Mouse (Mus musculus) layer of hippocampus, adult 8-10 months (tissue): ENCODE data around the gene Cwh43. TPM values are rescaled to one million over a fixed set of nuclear protein-coding genes. Genes with fewer than 3 reads are reported as not detected.

Source experiments
- DNase-seq, 2 experiments: peaks; one replicate each; pipeline ENCODE4 v3.0.0; 2022; ENCODE audit warnings: low spot score in 2 of 2
- total RNA-seq, 4 experiments: library from RNA; stranded (reverse); gene quantifications; 2 replicates each; pipeline ENCODE4 v1.2.4; 2022

Gene Cwh43
- 1 to 10 TPM; 1.2 to 2.3 (median 1.3) TPM for total RNA-seq

DNA sequence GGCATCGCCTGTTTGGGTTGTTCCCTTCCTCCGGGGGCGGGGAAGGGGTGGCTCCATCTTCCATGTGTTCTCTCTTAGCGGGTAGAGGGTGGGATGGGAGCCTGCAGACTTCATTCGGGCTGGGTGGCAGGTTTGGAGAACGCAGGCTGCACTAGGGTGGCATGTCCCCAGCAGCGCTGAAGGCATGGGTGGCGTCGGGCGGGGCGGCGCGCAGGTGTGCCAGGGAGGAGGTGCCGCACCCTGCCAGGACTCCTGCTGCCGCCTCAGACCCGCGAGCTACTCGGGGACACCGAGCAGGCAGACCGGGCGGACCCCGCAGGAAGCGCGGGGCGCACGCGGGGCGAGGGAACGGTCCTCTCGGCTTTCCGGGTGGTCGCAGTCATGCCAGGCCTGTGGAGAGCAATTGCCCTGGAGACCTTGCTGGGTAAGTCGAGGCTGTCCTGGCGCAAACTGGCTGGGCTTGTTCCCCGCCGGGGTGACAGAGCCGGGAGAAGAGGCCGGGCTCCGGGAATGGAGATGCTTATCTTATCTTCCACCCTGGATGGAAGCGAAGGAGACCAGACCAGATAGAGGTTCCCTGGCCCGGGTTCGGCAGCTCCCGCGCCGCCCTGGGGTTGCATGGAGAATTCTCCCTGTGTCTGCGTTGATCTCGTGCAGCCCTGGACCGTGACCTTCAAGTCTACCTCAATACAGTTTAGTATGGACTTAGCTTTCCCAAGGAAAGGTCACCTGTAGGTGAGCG, at the start of gene Cwh43:
Gene Cwh43, plus strand, starts transcription at position 95 of the 742 bp plus-strand sequence.
- DNase-seq = no peak

DNA sequence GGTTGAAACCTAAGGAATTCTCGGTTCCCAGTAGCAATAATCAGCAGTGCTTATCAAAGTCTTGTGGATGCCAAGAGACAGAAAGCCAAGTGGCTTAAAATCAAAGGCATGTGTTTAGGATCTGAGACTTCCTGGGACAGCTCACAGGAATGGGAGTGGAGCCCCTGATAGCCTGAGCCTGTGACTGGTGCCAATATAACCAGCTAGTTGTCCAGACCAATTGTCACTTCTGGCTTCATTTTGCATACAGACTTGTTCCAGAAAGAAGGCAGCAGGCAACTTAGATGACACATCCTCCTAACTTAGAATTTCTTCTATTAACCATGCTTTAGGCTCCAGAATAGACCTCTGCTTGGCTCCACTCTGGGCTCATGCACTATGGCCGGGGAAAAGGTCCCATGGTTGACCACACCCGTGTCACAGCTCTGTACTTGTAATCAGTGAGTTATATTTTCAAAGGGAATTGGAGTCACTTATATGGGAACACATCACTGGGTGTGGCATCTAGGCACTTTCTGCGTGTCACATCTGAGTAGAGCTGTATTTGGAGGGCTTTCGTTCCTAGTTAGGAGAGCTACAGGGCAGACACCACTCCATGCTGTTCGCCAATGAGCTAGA, 46.6 kb upstream of the Cwh43 start:
- no peak for DNase-seq

DNA sequence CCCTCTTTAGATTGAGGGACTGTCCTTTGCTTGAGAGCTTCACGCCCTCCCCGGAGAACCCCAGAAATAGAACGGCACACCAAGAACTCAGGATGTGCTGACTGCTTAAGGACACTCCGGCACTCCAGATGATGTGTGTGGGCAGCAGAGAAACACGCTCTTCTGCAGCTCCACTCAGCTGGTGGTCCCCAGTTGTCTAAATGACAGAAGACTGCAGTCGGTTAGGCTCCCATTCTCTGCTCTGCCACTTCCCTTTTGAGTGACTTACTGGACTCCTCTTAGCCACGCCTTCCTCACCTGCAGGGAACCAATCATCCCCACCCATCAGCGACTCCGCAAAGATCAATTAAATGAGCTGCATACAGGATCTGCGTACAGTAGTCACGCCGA, 46.1 kb upstream of the Cwh43 start:
- peak in 1 of 2 experiments; percentile 55 for DNase-seq

DNA sequence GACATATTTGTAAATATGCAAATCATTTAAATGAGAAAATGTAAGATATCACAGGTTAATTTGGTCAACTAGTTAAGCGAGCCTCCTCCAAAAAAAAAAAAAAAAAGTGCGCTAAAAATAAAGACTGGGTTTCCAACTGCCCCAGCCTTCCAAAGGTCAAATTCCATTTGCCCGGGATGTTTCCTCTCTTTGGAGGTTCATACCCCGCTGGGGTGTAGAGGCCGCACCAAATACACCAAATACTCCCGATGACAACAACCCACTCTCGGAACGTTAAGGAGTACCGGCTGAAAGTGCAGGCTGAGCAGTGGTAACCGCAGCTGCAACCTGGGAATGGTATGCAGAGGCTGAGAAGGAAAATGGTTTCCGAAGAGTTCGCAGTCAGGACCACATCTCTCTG, 45.6 kb upstream of the Cwh43 start:
- DNase-seq = no peak

DNA sequence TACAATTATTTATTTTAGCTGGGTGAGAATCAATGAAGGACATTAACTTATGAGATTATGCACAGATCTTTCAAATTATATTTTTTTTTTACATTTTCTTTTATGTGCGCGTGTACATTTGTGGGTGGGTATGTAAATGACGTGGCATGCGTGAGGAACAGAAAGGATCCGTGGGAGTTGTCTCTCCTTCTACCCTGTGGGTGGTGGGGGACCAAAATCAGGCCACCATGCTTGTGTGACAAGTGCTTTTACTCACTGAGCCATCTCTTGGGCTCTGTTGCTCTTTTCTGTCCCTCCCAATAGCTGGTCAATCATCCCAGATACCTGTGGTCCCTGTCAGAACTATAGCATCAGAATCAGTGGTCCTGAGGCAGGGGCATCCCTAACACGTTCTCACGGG, 43.5 kb upstream of the Cwh43 start:
- DNase-seq = no peak

DNA sequence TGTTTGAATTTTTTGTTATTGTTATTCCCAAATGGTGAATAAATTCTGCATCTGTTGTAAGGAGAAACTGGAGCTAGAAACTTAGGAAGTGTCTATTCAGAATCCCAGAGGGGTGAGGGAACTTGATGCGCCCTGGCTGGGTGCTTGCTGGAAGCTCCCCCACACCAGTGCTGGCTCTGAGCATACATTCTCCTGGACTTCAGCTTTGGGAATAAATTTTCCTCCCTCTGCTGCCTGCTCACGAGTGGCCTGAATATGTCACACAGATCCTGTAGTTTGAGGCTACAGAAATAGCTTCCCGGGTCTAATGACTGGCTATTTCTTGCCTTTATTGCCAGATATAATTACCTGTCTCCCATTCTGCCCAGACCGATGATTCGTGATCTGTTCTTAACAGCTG, 43.1 kb upstream of the Cwh43 start:
- no peak for DNase-seq

DNA sequence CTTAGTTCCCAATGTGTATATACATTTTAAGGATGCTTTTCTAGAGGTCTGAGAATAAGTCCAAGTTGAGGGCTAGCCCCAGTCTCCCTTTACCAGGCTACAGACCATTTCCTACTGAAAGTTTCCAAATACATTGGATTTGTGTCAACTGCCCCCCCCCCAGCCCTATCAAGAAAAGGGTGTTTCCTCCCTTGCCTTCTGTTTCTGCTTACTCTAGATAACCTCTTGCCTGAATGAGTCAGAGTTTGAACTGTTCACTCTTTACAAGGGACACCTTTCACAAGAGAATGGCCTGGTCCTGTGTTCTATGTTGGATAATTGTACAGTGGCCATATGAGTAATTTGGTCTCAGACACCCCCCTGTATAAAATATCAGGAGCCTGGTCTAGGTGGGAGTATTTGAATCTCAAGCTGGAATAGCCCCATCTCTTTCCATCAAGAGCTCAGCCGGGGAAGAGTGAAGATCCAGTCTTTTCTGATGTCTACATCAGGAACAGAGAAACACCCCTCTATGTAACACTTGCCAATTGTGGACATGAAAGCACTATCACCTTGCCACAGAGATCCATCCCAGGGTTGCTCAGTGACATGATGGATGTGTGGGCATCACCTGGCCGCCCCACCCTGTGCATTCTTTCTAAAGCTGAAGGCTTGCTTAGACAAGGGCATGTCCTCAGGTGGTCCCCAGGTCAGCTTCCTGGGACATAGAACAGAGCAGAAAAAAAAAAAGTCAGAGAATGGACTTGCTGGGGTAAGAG, 41.6 kb upstream of the Cwh43 start:
- no peak for DNase-seq

DNA sequence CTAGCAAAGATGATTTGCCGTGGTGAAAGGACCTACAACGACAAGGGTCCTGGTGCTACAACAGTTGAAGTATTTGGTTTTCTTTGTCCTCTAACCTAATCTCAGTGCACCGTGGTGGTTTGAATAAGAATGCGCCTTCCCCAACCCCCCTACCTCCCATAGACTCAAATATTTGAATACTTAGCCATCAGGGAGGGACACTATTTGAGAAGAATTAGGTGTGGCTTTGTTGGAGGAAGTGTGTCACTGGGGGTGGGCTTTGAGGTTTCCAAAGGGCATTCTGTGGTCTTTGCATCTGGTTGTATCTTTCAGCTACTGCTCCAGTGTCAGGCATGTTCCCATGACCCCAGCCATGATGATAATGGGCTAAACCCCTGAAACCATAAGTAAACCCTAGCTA, 38.0 kb upstream of the Cwh43 start:
- no peak for DNase-seq

DNA sequence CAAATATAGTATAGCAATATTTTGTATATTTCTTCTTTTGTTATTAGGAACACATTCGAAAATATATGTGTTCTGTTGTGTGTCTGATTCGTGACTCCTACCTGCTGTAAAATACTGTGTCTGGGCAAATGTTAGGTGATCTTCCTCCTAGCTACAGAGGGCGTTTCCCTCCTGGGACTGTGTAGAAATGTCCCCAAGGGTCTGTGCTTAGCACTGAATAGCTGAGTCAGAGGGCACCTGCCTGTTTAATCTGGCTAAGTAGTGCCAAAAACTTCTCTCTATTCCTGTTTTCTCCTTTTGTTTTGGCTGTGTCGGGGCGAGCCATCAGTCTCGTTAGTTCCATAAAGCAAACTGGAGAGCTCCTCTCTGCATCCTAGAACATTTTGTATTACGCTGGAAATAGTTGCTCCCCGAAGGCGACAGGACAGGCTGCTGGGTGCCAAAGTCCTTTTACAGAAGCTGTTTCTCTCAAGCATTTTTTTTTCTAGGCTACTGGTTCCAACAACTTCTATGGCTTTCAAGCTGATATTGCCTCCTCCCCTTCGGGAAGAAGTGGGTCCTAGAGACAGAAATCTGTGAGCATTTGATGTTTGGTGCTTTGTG, 36.9 kb upstream of the Cwh43 start:
- no peak for DNase-seq

DNA sequence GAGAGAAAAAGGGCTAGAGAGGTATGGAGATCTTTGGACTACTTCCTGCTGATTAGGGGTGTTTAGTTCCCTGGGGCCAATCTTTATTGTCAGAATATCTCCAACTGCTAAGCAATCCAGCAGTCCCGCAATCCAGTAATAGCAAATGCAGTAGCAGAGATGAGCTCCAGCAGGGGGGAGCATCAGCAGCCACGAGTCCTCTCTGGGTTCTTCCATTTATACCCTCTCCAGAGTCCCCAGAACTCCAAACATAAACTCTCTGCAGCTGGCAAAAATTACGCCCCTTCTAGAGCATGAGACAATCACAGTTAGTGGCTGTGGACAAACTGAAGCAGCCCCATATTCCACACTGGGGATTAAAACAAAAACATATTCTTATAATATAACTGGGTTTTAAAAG, 36.1 kb upstream of the Cwh43 start:
- DNase-seq = no peak

DNA sequence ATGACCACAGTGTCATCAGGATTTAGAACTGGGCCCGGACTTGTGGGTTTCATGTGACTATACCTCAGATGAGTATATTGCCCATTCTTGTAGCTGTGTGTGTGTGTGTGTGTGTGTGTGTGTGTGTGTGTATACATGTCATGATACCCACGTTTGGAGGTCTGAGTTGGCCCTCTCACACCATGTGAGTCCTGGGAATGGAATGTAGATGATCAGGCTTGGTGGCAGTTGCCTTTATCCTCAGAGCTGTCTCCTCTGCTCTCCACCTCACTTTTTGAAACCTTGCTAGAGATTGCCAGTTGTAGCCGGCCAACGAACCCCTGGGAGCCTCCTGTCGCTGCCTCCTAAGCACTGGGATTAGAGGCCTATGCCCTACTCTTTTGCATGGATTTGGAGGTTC, 33.3 kb upstream of the Cwh43 start:
- DNase-seq = no peak

DNA sequence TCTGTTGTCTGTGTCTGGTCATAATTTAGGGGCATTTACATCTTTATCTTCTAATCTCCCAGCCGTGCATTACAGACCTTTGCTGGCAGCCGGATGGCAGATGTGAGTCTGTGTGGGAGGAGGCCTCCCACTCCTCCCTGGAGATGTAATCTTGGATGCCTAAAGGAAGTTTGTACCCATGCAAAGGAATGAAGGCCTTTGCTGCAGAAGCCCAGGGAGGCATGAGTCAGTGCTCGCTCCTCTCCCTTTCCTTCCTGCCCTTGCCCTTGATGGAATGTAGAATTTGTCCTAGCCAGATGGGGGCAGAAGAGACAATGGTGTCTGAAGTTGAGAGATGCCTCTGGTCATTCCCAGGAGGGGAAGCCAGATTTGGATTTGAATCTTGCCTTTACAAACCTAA, 32.7 kb upstream of the Cwh43 start:
- no peak for DNase-seq

DNA sequence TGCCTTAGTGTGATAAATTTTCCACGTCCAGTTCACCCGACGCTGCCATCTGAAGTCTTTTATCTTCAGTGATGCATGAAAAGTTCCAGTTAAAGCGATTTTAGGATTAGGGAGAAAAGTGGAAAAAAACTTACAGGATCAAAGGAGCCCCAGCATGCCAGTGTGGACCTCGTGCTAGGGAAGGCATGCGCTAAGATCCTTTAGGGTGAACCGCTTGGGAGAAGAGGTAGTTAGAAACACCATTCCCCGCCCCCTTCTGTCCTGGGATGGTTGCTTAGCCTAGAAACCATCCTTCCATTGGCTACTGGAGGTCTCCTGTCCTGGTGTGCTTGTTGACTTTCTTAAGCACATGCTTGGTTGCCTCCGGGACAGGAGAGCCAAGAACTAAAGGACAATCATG, 29.8 kb upstream of the Cwh43 start:
- no peak for DNase-seq

DNA sequence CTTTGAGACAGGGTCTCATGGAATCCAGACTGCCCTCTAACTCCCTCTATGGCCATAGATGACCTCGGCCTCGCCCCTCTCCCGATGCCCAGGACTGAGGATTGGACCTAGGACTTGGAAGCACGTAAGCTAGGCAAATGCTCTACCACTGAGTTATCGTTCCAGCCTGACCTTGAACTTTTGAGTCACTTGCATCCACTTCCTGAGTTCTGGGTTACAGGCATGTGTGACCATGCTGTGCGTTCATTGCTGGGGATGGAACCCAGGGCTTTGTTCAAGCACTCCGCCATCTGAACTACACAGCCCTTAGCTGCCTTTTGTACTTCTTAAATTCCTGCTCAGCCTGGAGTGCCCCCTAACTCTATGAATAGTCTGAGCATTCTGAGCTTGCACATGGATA, 29.4 kb upstream of the Cwh43 start:
- DNase-seq = no peak

DNA sequence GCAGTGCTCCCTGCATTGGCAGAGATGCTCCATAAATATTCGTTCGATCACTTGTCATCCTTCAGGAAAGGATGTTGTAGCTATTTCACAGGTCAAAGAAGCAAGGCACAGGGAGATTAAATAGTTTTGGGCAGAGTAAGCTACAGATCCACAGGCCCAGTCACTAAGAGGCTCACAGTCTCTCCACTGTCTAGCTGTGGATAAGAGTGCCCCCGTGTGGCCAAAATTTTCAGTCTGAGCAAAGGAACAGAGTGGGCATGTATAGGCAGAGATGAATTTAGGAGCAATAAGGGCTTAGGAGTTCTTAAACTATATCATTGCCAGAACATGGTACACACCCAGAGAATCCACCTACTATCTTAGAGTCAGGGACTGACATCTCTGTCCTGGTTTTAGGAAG, 26.0 kb upstream of the Cwh43 start:
- peak; percentile 73 to 92 for DNase-seq

DNA sequence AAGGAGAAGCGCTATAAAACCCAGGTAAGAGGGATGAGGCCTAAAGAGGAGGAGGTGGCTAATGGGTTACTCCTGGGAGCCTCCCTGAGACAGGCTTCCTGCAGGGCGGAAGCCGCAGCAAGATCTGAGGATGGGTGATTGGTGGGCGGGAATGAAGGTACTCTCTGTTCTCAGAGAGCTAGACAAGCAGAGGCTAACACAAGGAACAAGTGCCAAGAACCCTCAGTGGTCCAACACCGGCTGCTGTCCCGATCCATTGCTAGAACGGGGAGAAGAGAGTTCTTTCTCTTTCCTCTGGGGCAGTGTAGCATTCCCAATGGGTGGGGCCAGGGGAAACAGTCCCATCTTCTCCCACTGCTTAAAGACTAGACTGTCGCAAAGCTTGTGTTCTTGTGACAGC, 25.0 kb upstream of the Cwh43 start:
- DNase-seq = no peak

DNA sequence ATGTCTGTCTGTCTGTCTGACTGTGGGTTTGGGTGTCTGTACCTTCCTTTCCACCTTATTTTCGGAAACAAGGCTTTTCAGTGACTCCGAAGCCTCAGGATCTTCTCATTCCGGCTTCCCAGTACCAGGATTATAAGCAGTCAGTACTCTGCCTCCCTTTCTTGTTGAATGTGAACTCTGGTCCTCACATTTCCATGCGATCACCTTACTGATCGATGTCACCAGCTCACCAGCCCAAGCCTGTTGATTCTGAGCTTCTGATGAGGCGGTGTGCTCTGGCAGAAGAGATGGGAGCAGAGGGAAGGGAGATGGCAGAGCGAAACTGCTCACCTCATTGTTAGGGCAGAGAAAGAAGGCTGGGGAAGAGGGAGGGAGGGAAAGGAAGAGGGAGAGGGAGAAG, 24.4 kb upstream of the Cwh43 start:
- no peak for DNase-seq

DNA sequence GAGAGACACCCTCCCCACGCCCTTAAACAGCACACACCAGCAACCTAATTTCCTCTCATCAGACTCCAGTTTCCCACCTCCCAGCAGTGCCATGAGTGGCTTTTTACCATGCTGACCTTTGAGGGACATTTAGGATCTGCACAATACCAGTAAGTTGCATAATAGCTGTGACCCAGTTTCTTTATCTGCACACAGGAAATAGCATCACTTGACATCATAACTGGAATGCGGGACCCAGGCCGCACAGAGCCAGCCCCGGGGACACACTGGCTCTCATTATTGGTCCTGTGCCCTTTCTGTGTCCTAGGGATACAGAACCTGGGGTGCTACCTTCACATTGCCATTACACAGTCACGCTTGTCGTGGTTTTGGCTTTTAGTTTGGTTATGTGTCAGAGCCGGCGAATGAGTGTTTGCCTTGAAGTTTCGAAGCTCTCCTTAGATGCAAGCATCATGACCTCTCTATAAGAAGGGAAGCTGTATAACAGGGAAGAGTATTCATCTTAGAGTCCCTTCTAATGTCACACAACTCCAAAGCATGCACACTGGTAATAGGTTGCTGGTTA, 23.8 kb upstream of the Cwh43 start:
- DNase-seq = no peak

DNA sequence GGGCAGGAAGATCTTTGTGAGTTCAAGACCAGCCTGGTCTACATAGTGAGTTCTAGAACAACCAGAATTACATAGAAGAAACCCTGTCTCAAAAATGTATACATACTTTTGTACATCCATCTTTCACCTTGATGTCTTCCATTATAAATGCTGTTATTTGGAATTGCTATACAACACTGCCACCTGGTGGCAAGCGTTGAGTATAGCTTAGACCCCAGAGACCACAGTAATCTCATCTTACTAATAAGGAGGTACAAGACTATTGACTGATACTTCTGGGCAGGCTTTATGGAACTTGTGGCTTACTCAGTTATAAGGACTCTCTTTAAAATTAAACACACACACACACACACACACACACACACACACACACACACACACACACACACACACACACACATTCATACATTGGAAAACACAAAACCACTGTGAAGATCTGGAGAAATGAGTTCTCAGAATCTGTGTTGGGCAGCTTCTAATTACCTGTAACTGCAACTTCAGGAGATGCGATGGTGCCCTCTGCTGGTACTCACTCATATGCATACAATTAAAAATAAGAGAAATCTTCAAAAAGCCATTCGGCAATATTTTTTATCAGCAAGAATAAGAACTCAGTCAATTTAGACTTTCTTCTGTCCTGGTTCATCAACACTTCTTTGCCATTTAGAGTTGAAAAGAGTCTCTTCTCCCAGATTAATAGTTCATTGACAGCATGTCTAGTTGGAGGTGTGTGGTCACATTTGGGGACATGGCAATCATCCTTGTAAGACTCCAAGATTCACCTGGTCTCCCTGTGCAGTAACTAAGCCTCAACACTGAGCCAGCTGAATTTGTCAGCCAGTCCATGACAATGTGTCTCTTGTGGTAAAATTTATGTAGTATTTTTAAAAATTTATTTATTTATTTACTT, 22.9 kb upstream of the Cwh43 start:
- DNase-seq = peak in 1 of 2 experiments; percentile 67

DNA sequence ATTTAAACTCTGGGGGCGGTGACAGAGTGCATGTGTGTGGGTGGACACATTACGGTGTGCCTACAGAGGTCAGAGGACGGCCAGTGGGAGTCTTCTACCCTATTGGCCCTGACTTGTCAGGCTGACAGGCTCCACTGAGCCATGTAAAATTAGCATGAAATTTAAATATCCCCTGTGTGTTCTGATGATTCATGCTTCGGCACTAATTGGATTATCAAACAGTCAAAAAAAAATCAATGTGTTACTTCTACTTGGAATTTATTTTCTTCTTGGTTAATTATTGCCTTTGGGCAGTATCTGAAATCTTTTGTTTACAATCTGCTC, 22.3 kb upstream of the Cwh43 start:
- DNase-seq = no peak

DNA sequence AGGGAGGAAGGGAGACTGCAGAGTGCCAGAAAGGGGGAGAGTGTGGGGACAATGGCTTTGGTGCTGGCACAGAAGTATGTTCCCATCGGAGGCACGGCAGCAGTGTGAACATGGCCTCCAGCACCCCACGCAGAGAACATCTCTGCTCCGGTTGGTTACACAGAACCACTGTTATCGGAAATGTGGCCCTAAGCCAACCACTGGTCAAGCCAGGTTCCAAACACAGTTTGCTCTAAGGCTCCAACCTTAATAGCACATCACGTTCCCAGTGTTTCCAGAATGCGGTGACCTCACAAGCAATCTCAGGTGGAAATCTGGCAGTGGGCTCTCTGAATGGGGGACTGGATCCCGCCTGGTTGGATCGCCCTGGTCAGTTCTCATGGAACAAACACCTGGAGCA, 12.8 kb upstream of the Cwh43 start:
- DNase-seq = no peak
